Mouse (Mus musculus) heart, embryonic 12.5 days (tissue): ENCODE measurements around the gene Tubb4b. TPM values are rescaled to one million over a fixed set of nuclear protein-coding genes. Genes with fewer than 3 reads are reported as not detected.
A peak's percentile ranks its signal among the peaks of the same experiment; 100 is the strongest.

Source experiments
- ATAC-seq: fragments of 200-750 bp; cut with Nextera tagmentation; 2 replicates; pipeline ENCODE4 v1.8.0; 2017; ENCODE audit warnings: moderate TSS enrichment, moderate library complexity; ENCODE audit not compliant: insufficient number of reproducible peaks, low FRiP score
- H3K27ac ChIP-seq: fragments of 300-500 bp; sonication (generic); 2 replicates; pipeline ENCODE4 v1.5.1; 2016; ENCODE audit warnings: mild to moderate bottlenecking, moderate library complexity; ENCODE audit not compliant: poor library complexity, severe bottlenecking
- H3K27me3 ChIP-seq: fragments of 300-500 bp; sonication (generic); replicated peaks from 2 replicates; pipeline ENCODE4 v1.6.1; 2016; ENCODE audit warnings: mild to moderate bottlenecking, moderate library complexity
- H3K36me3 ChIP-seq: fragments of 300-500 bp; sonication (generic); 2 replicates; pipeline ENCODE4 v1.6.1; 2016; ENCODE audit warnings: mild to moderate bottlenecking, moderate library complexity
- H3K4me1 ChIP-seq: fragments of 300-500 bp; sonication (generic); replicated peaks from 2 replicates; pipeline ENCODE4 v1.6.1; 2016; ENCODE audit warnings: mild to moderate bottlenecking
- H3K4me2 ChIP-seq: fragments of 300-500 bp; sonication (generic); 2 replicates; pipeline ENCODE4 v1.6.1; 2016; ENCODE audit warnings: mild to moderate bottlenecking, moderate library complexity
- H3K4me3 ChIP-seq: fragments of 300-500 bp; sonication (generic); 2 replicates; pipeline ENCODE4 v1.5.1; 2016; ENCODE audit warnings: mild to moderate bottlenecking
- H3K9ac ChIP-seq: fragments of 300-500 bp; sonication (generic); 2 replicates; pipeline ENCODE4 v1.6.1; 2016; ENCODE audit warnings: mild to moderate bottlenecking, moderate library complexity
- H3K9me3 ChIP-seq: fragments of 300-500 bp; sonication (generic); replicated peaks from 2 replicates; pipeline ENCODE4 v1.6.1; 2016; ENCODE audit warnings: mild to moderate bottlenecking, moderate library complexity
- WGBS: fragments of 180-500 bp; shearing (Covaris S2); methylation state at CpG from one replicate; pipeline ENCODE4 v1.1.7; 2016; 5-methylcytosine and 5-hydroxymethylcytosine counted together
- polyA plus RNA-seq: library from polyadenylated mRNA; unstranded; fragments of >200 nt; fragmentation: Nextera tagmentation; extraction: Ambion mirVana; gene quantifications from 2 replicates; pipeline ENCODE4 v1.2.1, GENCODE M21; 2016

The Tubb4b gene
- polyA plus RNA-seq, 1 experiment from 2014 or later: 392 TPM

GRCm38 (mm10) chr2:25223681-25224491 is 616 bp downstream of the Tubb4b start:
- Histone ChIP-seq H3K9ac (peak overlapping the region; percentile 89), H3K4me2 (peak overlapping the region; percentile 97), H3K27me3 (no peaks in the 10 kb centered on the region), H3K36me3 (peaks cover 11% of the 10 kb centered on the region), H3K27ac (peak overlapping the region; percentile 96), H3K4me1 (peaks cover 19% of the 10 kb centered on the region), H3K4me3 (peak overlapping the region; percentile 90), H3K9me3 (no peaks in the 10 kb centered on the region)
- 2% methylated on average over 45 of the region's 53 CpGs for WGBS
- peak; percentile 82 for ATAC-seq

DNA sequence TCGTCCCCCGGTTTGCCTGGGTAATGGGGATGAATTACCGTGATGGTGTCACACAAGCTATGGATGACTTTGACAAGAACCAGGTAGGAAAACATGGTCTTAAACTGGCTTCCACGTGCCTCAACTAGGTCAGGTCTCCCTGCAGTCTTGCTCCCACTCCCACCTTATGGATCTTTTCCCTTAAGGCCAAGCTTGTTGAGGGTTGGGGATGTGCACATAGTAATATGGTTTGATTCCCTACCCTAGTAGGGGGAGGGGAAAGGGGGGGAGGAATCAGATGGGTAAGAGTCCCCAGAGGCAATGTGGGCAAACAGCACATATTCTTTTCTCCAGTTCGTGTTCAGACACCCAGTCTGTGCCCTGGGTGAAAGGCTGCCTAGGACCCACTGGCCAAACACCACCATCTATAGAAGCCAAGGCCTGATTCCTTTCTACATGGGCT is 3.1 kb downstream of the Tubb4b start:
- H3K4me2 ChIP-seq: no peak overlapping the region
- H3K9ac ChIP-seq: no peak overlapping the region
- WGBS: 63% methylated on average over 5 of the region's 5 CpGs
- ATAC-seq: no peak
- H3K4me1 ChIP-seq: peaks cover 13% of the 10 kb centered on the region
- H3K4me3 ChIP-seq: no peak overlapping the region
- H3K27me3 ChIP-seq: no peaks in the 10 kb centered on the region
- H3K27ac ChIP-seq: no peak overlapping the region
- peaks cover 11% of the 10 kb centered on the region for H3K36me3 ChIP-seq
- H3K9me3 ChIP-seq: no peaks in the 10 kb centered on the region

DNA sequence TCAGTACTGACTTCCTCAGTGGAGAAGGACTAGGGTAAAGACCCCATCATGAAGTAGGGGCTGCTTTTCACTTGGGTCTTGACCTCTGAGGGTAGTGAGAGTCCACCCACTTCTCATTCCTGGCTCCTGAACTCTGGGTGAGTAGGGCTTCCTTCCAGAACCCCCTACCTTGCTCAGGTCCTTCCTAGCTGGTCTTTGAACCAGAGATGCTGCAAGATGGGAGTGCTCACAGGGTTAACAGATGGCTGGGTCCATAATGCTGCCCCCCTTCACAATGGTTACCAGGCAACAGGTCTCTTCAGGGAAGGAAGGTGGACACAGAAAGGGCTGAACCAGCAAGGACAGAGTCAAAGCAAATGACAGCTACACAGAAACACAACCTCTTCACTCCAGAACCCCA is 6.1 kb downstream of the Tubb4b start, which contains the start of gene Fam166a:
Gene Fam166a (plus strand): TSS at position 301 of the 400 bp plus-strand sequence.
- H3K36me3 ChIP-seq: peaks cover 8% of the 10 kb centered on the region
- H3K4me2 ChIP-seq: no peak within 1 kb of the TSS
- H3K4me3 ChIP-seq: no peak within 1 kb of the TSS
- H3K27ac ChIP-seq: no peak within 1 kb of the TSS
- no peak within 1 kb of the TSS for H3K9ac ChIP-seq
- H3K4me1 ChIP-seq: peaks cover 3% of the 10 kb centered on the region
- no peak for ATAC-seq
- no peaks in the 10 kb centered on the region for H3K9me3 ChIP-seq
- H3K27me3 ChIP-seq: peaks cover 15% of the 10 kb centered on the region

GRCm38 (mm10) chr2:25217666-25218065 is 6.8 kb downstream of the Tubb4b start:
- peaks cover 20% of the 10 kb centered on the region for H3K27me3 ChIP-seq
- no peak for ATAC-seq
- H3K9me3 ChIP-seq: no peaks in the 10 kb centered on the region
- H3K4me2 ChIP-seq: no peak overlapping the region
- H3K4me3 ChIP-seq: no peak overlapping the region
- H3K9ac ChIP-seq: no peak overlapping the region
- H3K27ac ChIP-seq: no peak overlapping the region
- WGBS: 56% methylated on average over 2 of the region's 2 CpGs
- peaks cover 7% of the 10 kb centered on the region for H3K36me3 ChIP-seq
- H3K4me1 ChIP-seq: no peaks in the 10 kb centered on the region

GRCm38 (mm10) chr2:25214444-25214843 is 10.1 kb downstream of the Tubb4b start, which contains the start of gene Stpg3:
TSS of gene Stpg3 (minus strand) at chr2:25214637.
- peaks cover 20% of the 10 kb centered on the region for H3K27me3 ChIP-seq
- H3K9me3 ChIP-seq: no peaks in the 10 kb centered on the region
- H3K4me3 ChIP-seq: no peak within 1 kb of the TSS
- WGBS: 70% methylated on average over 3 of the region's 3 CpGs
- ATAC-seq: no peak
- peaks cover 10% of the 10 kb centered on the region for H3K4me1 ChIP-seq
- peaks cover 4% of the 10 kb centered on the region; the same call in 1 of the 2 replicates for H3K36me3 ChIP-seq
- H3K27ac ChIP-seq: no peak within 1 kb of the TSS
- no peak within 1 kb of the TSS for H3K9ac ChIP-seq
- H3K4me2 ChIP-seq: no peak within 1 kb of the TSS

GRCm38 (mm10) chr2:25213266-25213865 is 11.1 kb downstream of the Tubb4b start:
- Histone ChIP-seq H3K9me3 (no peaks in the 10 kb centered on the region), H3K27me3 (peaks cover 20% of the 10 kb centered on the region), H3K9ac (no peak overlapping the region), H3K36me3 (peaks cover 5% of the 10 kb centered on the region), H3K4me3 (no peak overlapping the region), H3K4me1 (peaks cover 10% of the 10 kb centered on the region), H3K4me2 (no peak overlapping the region), H3K27ac (no peak overlapping the region)
- 57% methylated on average over 23 of the region's 23 CpGs for WGBS
- ATAC-seq: no peak

DNA sequence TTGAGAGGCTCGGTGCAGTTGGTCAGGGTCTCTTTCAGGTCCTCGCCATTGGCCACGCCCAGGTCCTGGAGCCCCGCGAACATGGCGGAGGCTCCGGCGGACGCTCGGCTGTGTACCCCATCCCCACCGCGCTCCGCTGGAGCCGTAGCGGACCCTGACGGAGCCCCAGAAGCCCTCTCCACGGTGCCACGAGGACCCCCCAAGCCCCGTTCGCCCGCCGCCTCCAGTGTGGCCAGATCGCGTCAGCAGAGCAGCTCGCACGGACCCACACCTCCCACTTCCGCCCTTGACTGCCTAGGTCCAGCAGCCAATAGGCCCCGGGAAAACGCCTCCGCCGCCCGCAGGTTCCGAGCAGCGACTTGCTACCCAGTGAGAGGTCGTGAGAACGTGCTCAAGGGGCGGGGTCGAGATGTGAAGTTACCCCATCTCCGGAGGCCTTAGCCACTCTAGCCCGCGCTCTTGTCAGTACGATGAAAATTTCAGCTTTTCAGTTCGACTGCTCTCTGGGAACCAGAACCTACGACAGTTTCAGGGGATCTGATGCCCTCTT is 13.3 kb downstream of the Tubb4b start, which contains the start of gene Nelfb:
Gene Nelfb (minus strand): TSS at position 369 of the 550 bp plus-strand sequence.
- WGBS: under 1% methylated on average over 44 of the region's 44 CpGs
- Histone ChIP-seq H3K9ac (peak within 1 kb of the TSS; percentile 88), H3K9me3 (no peaks in the 10 kb centered on the region), H3K36me3 (peaks cover 25% of the 10 kb centered on the region), H3K27me3 (peaks cover 20% of the 10 kb centered on the region), H3K4me2 (peak within 1 kb of the TSS; percentile 86), H3K4me1 (peaks cover 10% of the 10 kb centered on the region), H3K4me3 (peak within 1 kb of the TSS; percentile 79), H3K27ac (peak within 1 kb of the TSS; percentile 83)
- ATAC-seq: peak; percentile 92

DNA sequence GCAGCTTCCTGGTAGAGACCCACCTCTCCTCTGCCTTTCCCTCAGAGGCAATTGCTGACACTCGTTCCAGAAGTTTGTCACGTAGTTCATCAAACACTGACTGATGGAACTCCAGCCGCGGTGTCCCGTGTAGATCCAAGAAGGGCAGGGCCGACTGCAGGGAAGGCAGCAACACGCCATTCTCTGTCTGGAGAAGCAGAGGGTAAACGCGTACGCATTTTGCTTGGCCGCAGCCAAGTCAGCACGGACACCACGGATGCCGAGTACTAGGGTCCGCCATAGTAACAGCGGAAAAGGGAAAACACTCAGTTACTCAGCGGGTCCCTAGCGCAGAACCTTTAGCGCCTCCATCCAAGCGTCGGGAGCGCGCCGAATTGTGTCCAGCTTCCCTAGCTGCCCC is 13.8 kb downstream of the Tubb4b start:
- ATAC-seq: peak; percentile 16; the same call in 1 of the 2 replicates
- peaks cover 20% of the 10 kb centered on the region for H3K27me3 ChIP-seq
- H3K4me3 ChIP-seq: peak overlapping the region; percentile 79
- peak overlapping the region; percentile 86 for H3K4me2 ChIP-seq
- H3K27ac ChIP-seq: peak overlapping the region; percentile 83
- peaks cover 30% of the 10 kb centered on the region for H3K36me3 ChIP-seq
- under 1% methylated on average over 24 of the region's 24 CpGs for WGBS
- no peaks in the 10 kb centered on the region for H3K9me3 ChIP-seq
- peak overlapping the region; percentile 88 for H3K9ac ChIP-seq
- peaks cover 10% of the 10 kb centered on the region for H3K4me1 ChIP-seq

DNA sequence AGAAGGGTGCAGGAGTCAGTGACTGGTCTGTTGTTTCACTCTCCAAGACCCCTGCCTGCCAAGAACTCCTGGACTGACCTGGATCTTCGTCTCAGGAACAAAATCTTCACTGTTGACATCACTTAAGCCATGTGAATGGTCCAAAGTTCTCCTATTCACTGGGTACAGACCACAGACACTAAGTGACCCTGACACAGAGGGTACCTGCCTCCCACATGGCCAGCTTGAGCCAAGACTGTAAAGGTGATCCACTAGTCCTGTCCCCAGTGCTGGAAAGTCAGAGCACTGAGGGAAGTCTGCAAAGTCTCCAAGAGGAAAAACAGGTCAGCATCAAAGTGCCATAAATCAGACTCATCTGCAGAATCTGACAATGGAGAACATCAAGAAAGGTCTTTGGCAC is 16.9 kb downstream of the Tubb4b start:
- Histone ChIP-seq H3K4me2 (no peak overlapping the region), H3K9ac (no peak overlapping the region), H3K9me3 (no peaks in the 10 kb centered on the region), H3K4me1 (peaks cover 13% of the 10 kb centered on the region), H3K27me3 (no peaks in the 10 kb centered on the region), H3K27ac (no peak overlapping the region), H3K4me3 (no peak overlapping the region), H3K36me3 (peaks cover 61% of the 10 kb centered on the region)
- no peak for ATAC-seq
- 94% methylated on average over 1 of the region's 1 CpGs for WGBS

GRCm38 (mm10) chr2:25203631-25204214 is 20.8 kb downstream of the Tubb4b start:
- 63% methylated on average over 4 of the region's 4 CpGs for WGBS
- Histone ChIP-seq H3K4me1 (0 out of 2 replicates have a peak, but pooled peaks cover 3% of the 10 kb centered on the region), H3K4me2 (no peak overlapping the region), H3K36me3 (peaks cover 92% of the 10 kb centered on the region), H3K27ac (no peak overlapping the region), H3K9ac (no peak overlapping the region), H3K4me3 (no peak overlapping the region), H3K9me3 (no peaks in the 10 kb centered on the region), H3K27me3 (no peaks in the 10 kb centered on the region)
- ATAC-seq: 0 out of 2 replicates have a peak, but pooled peaks have one; percentile 40

- Histone ChIP-seq H3K27ac (no peak overlapping the region), H3K4me2 (no peak overlapping the region), H3K9ac (no peak overlapping the region), H3K4me1 (peaks cover 20% of the 10 kb centered on the region), H3K4me3 (no peak overlapping the region), H3K27me3 (0 out of 2 replicates have a peak, but pooled peaks cover under 1% of the 10 kb centered on the region), H3K9me3 (no peaks in the 10 kb centered on the region), H3K36me3 (peaks cover 70% of the 10 kb centered on the region)
- ATAC-seq: no peak
- 90% methylated on average over 2 of the region's 2 CpGs for WGBS
Observed at GRCm38 (mm10) chr2:25200631-25201030, 23.9 kb downstream of the Tubb4b start.
